Mouse (Mus musculus) forebrain, embryonic 10.5 days (tissue): ENCODE measurements around the gene Rhob. TPM values are rescaled to one million over a fixed set of nuclear protein-coding genes. Genes with fewer than 3 reads are reported as not detected.

Experiments used
- DNase-seq: peaks from one replicate; pipeline ENCODE4 v3.0.0-alpha.2; 2017; ENCODE audit warnings: low spot score; ENCODE audit errors: extremely low spot score
- H3K27ac ChIP-seq: fragments of 300-500 bp; sonication (generic); 2 replicates; pipeline ENCODE4 v1.5.1; 2016; ENCODE audit warnings: mild to moderate bottlenecking
- H3K27me3 ChIP-seq: fragments of 300-500 bp; sonication (generic); 2 replicates; pipeline ENCODE4 v1.6.1; 2016; ENCODE audit warnings: mild to moderate bottlenecking; ENCODE audit not compliant: poor library complexity, severe bottlenecking
- H3K36me3 ChIP-seq: fragments of 300-500 bp; sonication (generic); replicated peaks from 2 replicates; pipeline ENCODE4 v1.6.1; 2016; ENCODE audit warnings: mild to moderate bottlenecking, moderate library complexity
- H3K4me1 ChIP-seq: fragments of 300-500 bp; sonication (generic); 2 replicates; pipeline ENCODE4 v1.6.1; 2016
- H3K4me3 ChIP-seq: fragments of 300-500 bp; sonication (generic); 2 replicates; pipeline ENCODE4 v1.5.1; 2016; ENCODE audit warnings: mild to moderate bottlenecking, moderate library complexity
- H3K9me3 ChIP-seq: fragments of 300-500 bp; sonication (generic); 2 replicates; pipeline ENCODE4 v1.6.1; 2016; ENCODE audit warnings: mild to moderate bottlenecking, moderate library complexity
- WGBS: fragments of 180-500 bp; shearing (Covaris S2); methylation state at CpG from one replicate; pipeline ENCODE4 v1.1.7; 2016; 5-methylcytosine and 5-hydroxymethylcytosine counted together
- polyA plus RNA-seq: library from polyadenylated mRNA; unstranded; fragments of >200 nt; fragmentation: Nextera tagmentation; extraction: Ambion mirVana; gene quantifications from 2 replicates; pipeline ENCODE4 v1.2.1, GENCODE M21; 2016

Rhob gene
- polyA plus RNA-seq, 1 experiment from 2014 or later = 27.1 TPM

DNA sequence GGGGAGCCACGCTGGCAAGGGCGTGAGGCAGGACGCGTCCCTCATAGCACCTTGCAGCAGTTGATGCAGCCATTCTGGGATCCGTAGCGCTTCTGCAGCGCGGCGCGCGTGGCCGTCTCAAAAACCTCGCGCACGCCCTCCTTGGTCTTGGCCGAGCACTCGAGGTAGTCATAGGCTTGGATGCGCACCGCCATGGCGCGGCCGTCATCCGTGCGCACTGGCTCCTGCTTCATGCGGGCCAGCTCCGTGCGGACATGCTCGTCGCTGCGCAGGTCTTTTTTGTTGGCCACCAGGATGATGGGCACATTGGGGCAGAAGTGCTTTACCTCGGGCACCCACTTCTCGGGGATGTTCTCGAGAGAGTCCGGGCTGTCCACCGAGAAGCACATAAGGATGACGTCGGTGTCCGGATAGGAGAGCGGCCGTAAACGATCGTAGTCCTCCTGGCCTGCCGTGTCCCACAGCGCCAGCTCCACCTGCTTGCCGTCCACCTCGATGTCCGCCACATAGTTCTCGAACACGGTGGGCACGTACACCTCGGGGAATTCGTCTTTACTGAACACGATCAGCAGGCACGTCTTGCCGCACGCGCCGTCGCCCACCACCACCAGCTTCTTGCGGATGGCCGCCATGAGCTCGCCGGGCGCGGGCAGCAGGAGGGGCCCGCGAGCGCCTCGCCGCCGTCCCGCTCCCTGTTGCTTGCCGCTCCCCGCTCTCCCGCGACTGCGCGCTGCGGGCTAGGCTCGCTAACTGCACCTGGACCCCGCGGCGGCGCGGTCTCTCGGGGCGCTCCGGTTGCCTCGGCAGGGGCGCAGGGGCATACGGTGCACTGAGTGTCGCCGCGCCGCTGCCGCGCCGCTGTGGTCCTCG is 573 bp downstream of the Rhob start:
- H3K27ac ChIP-seq = peak overlapping the region; percentile 99
- H3K4me3 ChIP-seq = peak overlapping the region; percentile 92
- no peaks in the 10 kb centered on the region for H3K9me3 ChIP-seq
- H3K36me3 ChIP-seq = no peaks in the 10 kb centered on the region
- peak; percentile 67 for DNase-seq
- WGBS = under 1% methylated on average over 99 of the region's 99 CpGs
- peaks cover 48% of the 10 kb centered on the region for H3K4me1 ChIP-seq
- H3K27me3 ChIP-seq = no peaks in the 10 kb centered on the region

DNA sequence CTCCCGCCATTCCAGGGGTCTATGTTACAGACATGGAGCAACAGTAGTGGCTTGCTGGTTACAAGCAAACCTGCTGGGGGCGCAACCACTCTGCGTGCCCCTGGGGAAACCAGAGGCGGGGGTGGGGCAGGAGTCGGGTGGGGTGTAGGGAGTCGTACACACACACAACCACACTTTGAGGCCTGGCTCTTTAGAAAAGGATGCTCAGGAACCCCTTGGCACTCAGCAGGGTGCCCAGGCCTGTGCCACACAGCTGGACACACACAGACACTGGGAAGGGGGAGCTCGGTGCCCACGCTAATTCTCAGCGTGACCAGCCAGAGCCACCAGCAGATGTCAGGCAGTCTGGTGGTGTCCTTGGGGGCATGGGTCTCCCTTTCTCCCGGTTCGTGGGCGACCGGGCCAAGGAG is 1.2 kb downstream of the Rhob start:
- H3K27ac ChIP-seq = peak overlapping the region; percentile 99
- WGBS = 4% methylated on average over 12 of the region's 13 CpGs
- peak; percentile 52 for DNase-seq
- H3K4me1 ChIP-seq = peaks cover 48% of the 10 kb centered on the region
- H3K36me3 ChIP-seq = no peaks in the 10 kb centered on the region
- H3K9me3 ChIP-seq = no peaks in the 10 kb centered on the region
- H3K4me3 ChIP-seq = peak overlapping the region; percentile 92
- H3K27me3 ChIP-seq = no peaks in the 10 kb centered on the region

DNA sequence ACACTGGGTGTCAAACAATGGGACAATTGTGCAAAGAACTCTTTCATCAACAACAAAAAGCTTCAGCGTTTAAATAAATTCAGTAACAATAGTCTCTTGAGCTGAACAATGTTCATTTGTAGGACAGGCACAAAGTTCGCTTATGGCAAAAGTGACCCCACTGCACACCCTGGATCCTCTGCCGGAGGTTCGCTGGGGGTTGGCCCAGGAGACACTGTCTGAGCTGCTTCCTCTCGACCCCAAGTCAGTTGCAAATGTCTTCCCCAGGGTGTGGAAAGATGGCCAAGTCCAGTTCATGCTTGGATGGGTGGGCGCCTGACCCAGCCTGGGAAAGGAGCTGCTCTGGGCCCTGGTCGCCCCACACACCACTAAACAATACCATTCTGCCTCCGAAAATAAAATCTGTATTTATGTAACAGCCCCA is 1.6 kb downstream of the Rhob start:
- DNase-seq = peak; percentile 41
- WGBS = 26% methylated on average over 8 of the region's 8 CpGs
- no peaks in the 10 kb centered on the region for H3K27me3 ChIP-seq
- no peaks in the 10 kb centered on the region for H3K36me3 ChIP-seq
- H3K4me3 ChIP-seq = peak overlapping the region; percentile 92
- H3K4me1 ChIP-seq = peaks cover 48% of the 10 kb centered on the region
- peak overlapping the region; percentile 99 for H3K27ac ChIP-seq
- H3K9me3 ChIP-seq = no peaks in the 10 kb centered on the region

GRCm38 (mm10) chr12:8497314-8497706 is 2.5 kb downstream of the Rhob start:
- H3K4me3 ChIP-seq = peak overlapping the region; percentile 92
- no peaks in the 10 kb centered on the region for H3K9me3 ChIP-seq
- H3K27me3 ChIP-seq = no peaks in the 10 kb centered on the region
- no peaks in the 10 kb centered on the region for H3K36me3 ChIP-seq
- no peak overlapping the region for H3K27ac ChIP-seq
- H3K4me1 ChIP-seq = peaks cover 48% of the 10 kb centered on the region
- WGBS = 41% methylated on average over 2 of the region's 2 CpGs
- DNase-seq = no peak

- Histone ChIP-seq H3K27me3 (no peaks in the 10 kb centered on the region), H3K9me3 (no peaks in the 10 kb centered on the region), H3K27ac (peak overlapping the region; percentile 70), H3K36me3 (no peaks in the 10 kb centered on the region), H3K4me1 (peaks cover 48% of the 10 kb centered on the region), H3K4me3 (peak overlapping the region; percentile 92)
- no peak for DNase-seq
- WGBS = 38% methylated on average over 2 of the region's 2 CpGs
These were observed 3.0 kb downstream of the Rhob start for GRCm38 (mm10) chr12:8496679-8497313.

GRCm38 (mm10) chr12:8495881-8496678 is 3.7 kb downstream of the Rhob start:
- Histone ChIP-seq H3K9me3 (no peaks in the 10 kb centered on the region), H3K4me1 (peaks cover 45% of the 10 kb centered on the region), H3K27ac (peak overlapping the region; percentile 70), H3K4me3 (peak overlapping the region; percentile 92), H3K27me3 (no peaks in the 10 kb centered on the region), H3K36me3 (no peaks in the 10 kb centered on the region)
- 34% methylated on average over 15 of the region's 15 CpGs for WGBS
- DNase-seq = no peak

DNA sequence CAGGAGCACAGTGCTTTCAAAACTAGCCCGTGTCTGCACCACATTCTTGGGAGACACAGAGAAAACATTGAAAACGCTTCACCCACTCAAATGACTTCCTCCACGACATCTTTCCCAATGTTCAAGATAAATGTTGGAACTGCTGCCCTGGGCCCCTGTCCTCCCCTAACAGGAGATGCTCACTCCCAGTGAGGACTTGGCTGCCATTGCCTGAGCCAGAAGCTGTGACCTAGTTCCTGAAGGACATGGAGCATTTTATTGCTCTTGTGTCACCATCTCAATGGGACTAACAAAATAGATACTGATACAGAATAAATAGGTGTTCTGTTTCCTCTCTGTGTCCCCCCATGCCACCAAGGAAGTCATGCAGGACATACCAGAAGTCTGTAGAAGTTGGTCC is 5.1 kb downstream of the Rhob start:
- H3K9me3 ChIP-seq = no peaks in the 10 kb centered on the region
- 91% methylated on average over 3 of the region's 3 CpGs for WGBS
- H3K4me1 ChIP-seq = peaks cover 35% of the 10 kb centered on the region
- H3K36me3 ChIP-seq = no peaks in the 10 kb centered on the region
- no peaks in the 10 kb centered on the region for H3K27me3 ChIP-seq
- no peak for DNase-seq
- no peak overlapping the region for H3K4me3 ChIP-seq
- H3K27ac ChIP-seq = no peak overlapping the region

DNA sequence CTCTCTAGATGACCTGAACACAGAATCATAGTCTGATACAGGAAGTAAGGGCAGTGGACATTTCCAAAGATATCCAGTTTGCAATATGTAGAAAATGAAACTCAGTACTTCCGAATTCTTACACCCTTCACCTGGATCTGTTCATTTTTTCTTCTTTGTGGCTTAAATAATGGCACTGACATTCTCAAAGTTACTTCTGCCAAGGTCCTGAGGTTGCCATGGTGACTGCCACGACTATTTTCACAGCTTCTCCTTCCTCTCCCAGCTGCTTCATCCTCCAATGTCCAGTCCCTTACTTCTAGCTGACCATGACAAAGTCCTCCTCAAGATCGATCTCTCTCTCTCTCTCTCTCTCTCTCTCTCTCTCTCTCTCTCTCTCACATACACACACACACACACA is 6.4 kb downstream of the Rhob start:
- Histone ChIP-seq H3K36me3 (no peaks in the 10 kb centered on the region), H3K27me3 (no peaks in the 10 kb centered on the region), H3K4me1 (peaks cover 28% of the 10 kb centered on the region), H3K4me3 (no peak overlapping the region), H3K27ac (no peak overlapping the region), H3K9me3 (no peaks in the 10 kb centered on the region)
- no peak for DNase-seq
- 62% methylated on average over 3 of the region's 3 CpGs for WGBS

GRCm38 (mm10) chr12:8489098-8489497 is 10.7 kb downstream of the Rhob start:
- H3K4me1 ChIP-seq = peaks cover 6% of the 10 kb centered on the region
- WGBS = 86% methylated on average over 4 of the region's 4 CpGs
- H3K9me3 ChIP-seq = no peaks in the 10 kb centered on the region
- H3K36me3 ChIP-seq = no peaks in the 10 kb centered on the region
- H3K27me3 ChIP-seq = no peaks in the 10 kb centered on the region
- H3K4me3 ChIP-seq = no peak overlapping the region
- DNase-seq = no peak
- H3K27ac ChIP-seq = no peak overlapping the region

- DNase-seq = no peak
- Histone ChIP-seq H3K36me3 (no peaks in the 10 kb centered on the region), H3K27ac (no peak overlapping the region), H3K9me3 (no peaks in the 10 kb centered on the region), H3K27me3 (no peaks in the 10 kb centered on the region), H3K4me1 (peaks cover 6% of the 10 kb centered on the region), H3K4me3 (no peak overlapping the region)
- WGBS = 94% methylated on average over 4 of the region's 4 CpGs
These were observed 11.2 kb downstream of the Rhob start for GRCm38 (mm10) chr12:8488652-8488980.

- Histone ChIP-seq H3K27me3 (no peaks in the 10 kb centered on the region), H3K9me3 (no peaks in the 10 kb centered on the region), H3K27ac (no peak overlapping the region), H3K4me3 (no peak overlapping the region), H3K4me1 (peaks cover 6% of the 10 kb centered on the region), H3K36me3 (no peaks in the 10 kb centered on the region)
- 72% methylated on average over 5 of the region's 5 CpGs for WGBS
- no peak for DNase-seq
These were observed 11.7 kb downstream of the Rhob start for GRCm38 (mm10) chr12:8487959-8488651.

GRCm38 (mm10) chr12:8487281-8487680 is 12.5 kb downstream of the Rhob start:
- no peak for DNase-seq
- WGBS = 80% methylated on average over 1 of the region's 1 CpGs
- Histone ChIP-seq H3K27me3 (no peaks in the 10 kb centered on the region), H3K4me1 (peaks cover 6% of the 10 kb centered on the region), H3K4me3 (no peak overlapping the region), H3K36me3 (no peaks in the 10 kb centered on the region), H3K9me3 (no peaks in the 10 kb centered on the region), H3K27ac (no peak overlapping the region)
